Mouse (Mus musculus) retina, postnatal 7 days (tissue): ENCODE measurements around the gene St3gal6.
"Not testable (repeated sequence)": the region's sequence is repeated elsewhere in the genome, so short reads cannot be mapped to it uniquely, and the experiment has no call there.

Experiments
- DNase-seq: peaks from one replicate; pipeline ENCODE4 v3.0.0-alpha.2; 2012; ENCODE audit warnings: low read depth, low spot score

The St3gal6 gene

GRCm38 (mm10) chr16:58476363-58476762, 47.7 kb downstream of the St3gal6 start:
- DNase-seq = no peak

GRCm38 (mm10) chr16:58475544-58476154, 48.4 kb downstream of the St3gal6 start:
- DNase-seq = no peak

GRCm38 (mm10) chr16:58474875-58475274, 49.2 kb downstream of the St3gal6 start:
- no peak for DNase-seq

DNA sequence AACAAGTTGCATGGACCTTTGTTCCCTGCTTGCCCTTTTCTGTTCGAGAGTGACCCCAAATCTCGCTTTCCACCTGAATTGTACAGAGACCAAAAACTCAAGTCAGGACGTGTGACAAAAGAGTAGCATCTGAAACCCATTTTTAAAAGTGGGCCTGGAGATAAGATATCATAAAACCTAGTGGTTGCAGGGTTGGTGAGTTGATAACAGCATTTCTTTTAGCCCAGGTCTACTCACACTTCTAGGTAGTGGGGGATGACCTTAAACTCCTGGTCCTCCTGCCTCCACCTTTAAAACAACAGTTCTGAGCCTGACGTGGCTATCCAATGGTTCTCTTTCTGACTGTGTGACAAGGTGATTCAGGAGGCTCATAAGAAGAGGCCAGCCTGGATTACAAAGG, 53.2 kb downstream of the St3gal6 start:
- no peak for DNase-seq

- DNase-seq = no peak
These were observed 54.0 kb downstream of the St3gal6 start for GRCm38 (mm10) chr16:58470061-58470460.

GRCm38 (mm10) chr16:58465412-58465811, 58.6 kb downstream of the St3gal6 start:
- DNase-seq = no peak

- no peak for DNase-seq
These were observed 60.0 kb downstream of the St3gal6 start for GRCm38 (mm10) chr16:58464051-58464450.

GRCm38 (mm10) chr16:58462519-58462918, 61.5 kb downstream of the St3gal6 start:
- DNase-seq = no peak

- DNase-seq = no peak
These were observed 62.1 kb downstream of the St3gal6 start for GRCm38 (mm10) chr16:58461856-58462518.

DNA sequence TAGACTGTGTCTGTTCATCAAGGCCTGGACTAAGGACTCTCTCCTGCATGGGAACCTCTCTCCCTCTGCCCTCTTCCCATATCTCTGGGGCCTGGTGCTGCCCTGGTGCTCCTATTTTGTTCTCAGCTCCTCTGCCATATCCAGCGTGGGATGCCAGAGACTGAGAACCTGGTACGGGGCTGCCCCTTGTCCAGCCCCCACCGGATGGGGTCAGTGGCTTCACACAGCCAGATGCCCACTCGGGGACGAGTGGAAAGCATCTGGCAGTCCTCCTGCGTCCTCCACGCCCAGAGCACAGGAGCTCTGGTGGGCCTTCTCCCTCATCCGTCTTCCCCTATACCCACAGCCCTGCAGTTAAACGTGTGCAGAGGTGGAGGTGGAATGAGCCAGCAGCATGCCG, 63.7 kb downstream of the St3gal6 start:
- no peak for DNase-seq

GRCm38 (mm10) chr16:58459966-58460365, 64.1 kb downstream of the St3gal6 start:
- DNase-seq = not testable (repeated sequence)

- DNase-seq = no peak
These were observed 67.1 kb downstream of the St3gal6 start for GRCm38 (mm10) chr16:58456991-58457390.

- DNase-seq = no peak
These were observed 67.6 kb downstream of the St3gal6 start for GRCm38 (mm10) chr16:58456445-58456844.

- no peak for DNase-seq
These were observed 68.9 kb downstream of the St3gal6 start for GRCm38 (mm10) chr16:58455118-58455517.

DNA sequence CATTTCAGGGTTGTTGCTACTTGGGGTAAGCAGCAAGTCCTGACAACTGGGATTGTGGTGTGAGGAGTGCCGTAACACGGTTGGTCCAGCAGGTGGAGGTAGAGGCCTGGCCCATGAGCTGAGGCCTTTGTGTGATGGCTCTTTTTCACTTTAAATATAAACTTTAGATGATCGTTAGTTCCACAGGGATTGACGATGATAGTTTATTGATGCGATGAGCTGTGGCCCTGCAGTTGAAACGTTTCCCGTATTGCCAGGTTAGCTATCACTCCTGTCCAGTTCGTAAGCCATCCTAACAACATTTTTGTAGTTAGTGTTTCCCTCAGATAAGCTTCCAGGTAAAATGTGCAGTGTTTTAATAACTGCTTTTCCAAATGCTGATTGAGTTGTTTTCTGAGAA, 69.4 kb downstream of the St3gal6 start:
- no peak for DNase-seq

GRCm38 (mm10) chr16:58453820-58454219, 70.2 kb downstream of the St3gal6 start:
- DNase-seq = no peak

DNA sequence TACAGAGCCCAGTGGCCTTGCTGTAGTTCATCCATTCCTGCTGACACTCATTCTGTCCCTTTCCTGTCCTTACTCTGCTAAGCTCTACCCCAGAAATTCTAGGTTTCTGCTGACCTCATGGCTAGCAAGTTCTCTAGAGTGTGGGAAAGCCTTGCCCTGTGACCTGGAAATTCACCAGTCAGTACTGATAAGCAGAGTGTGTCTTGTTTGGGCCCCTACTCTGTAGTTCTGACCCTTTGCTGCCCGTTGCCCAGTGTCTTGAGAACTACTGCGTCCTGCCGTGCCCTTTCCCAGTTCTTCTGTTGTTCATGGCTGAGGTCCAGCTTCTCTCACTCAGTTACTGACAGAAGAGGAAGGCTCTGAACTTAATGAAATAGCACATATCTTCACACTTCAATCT, 70.9 kb downstream of the St3gal6 start:
- no peak for DNase-seq

DNA sequence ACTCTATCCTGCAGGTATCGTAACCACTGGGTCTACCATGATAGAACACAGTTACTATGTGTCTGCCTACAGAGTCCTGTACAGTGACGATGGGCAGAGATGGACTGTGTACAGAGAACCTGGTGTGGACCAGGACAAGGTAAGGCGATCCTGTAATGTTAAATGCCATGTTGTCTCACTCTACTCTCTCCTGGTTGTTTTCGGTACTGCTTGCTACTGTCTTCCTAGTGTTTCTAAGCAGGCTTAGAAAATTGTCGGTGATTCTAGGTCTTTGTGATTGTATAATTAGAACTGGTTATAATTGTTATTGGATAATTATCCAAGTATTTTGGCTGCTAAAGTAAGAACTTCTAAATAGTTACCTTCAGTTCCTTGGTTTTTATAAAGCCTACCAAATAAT, 72.4 kb downstream of the St3gal6 start:
- DNase-seq = no peak

DNA sequence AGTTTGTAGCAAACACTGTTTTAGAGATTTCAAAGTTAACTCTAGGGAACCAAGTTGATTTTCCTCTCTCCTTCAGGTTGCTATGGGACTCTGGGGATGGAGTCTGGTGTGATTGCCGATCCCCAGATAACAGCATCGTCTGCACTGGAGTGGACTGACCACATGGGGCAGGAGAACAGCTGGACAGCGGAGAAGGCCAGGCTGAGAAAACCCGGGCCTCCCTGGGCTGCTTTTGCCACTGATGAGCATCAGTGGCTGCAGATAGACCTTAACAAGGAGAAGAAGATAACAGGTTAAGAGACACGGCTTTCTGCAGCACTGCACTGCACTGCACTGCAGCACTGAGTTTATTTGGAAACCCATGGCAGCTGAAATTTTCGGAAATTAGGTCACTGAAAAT, 73.4 kb downstream of the St3gal6 start:
- no peak for DNase-seq

DNA sequence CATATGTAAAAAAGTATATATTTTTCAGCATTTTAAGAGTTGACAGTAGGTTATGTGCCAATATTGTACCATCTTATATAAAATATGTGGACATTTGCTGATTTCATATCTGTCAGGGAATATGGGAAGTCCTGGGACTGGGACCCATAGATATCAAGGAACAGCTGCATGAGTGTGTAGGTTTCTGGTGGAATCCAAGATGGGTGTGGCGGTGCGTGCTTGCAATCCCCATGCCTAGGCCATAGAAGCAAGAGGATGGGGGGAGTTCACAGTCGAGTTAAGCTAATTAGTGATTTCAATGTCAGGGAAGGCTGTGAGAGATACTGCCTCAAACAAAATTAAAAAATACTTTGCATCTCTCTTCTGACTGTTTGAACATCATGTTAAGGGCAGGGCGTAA, 75.0 kb downstream of the St3gal6 start:
- no peak for DNase-seq

GRCm38 (mm10) chr16:58446281-58447259, 77.5 kb downstream of the St3gal6 start:
- no peak for DNase-seq

- no peak for DNase-seq
These were observed 79.3 kb downstream of the St3gal6 start for GRCm38 (mm10) chr16:58444735-58445134.
